Mouse (Mus musculus) gastrocnemius, adult 18-20 months (tissue): ENCODE measurements at regions not wholly inside any gene's neighbourhood (a gene's known extent, or its start where the extent isn't known, plus 50 kb on each side); places are given as distances from the start of the nearest gene placed in this dataset.

Experiments
- DNase-seq: peaks from one replicate; pipeline ENCODE4 v3.0.0; 2021; ENCODE audit warnings: low spot score

GRCm38 (mm10) chr3:19368998-19369397 is 259.5 kb downstream of the 1700064H15Rik start:
- no peak for DNase-seq

- DNase-seq = no peak
These were observed 260.7 kb downstream of the 1700064H15Rik start for GRCm38 (mm10) chr3:19367761-19368160.
